Mouse (Mus musculus): ENCODE results near the gene Zfyve19.
A peak's percentile ranks its signal among the peaks of the same experiment; 100 is the strongest.

Gene Zfyve19

DNA sequence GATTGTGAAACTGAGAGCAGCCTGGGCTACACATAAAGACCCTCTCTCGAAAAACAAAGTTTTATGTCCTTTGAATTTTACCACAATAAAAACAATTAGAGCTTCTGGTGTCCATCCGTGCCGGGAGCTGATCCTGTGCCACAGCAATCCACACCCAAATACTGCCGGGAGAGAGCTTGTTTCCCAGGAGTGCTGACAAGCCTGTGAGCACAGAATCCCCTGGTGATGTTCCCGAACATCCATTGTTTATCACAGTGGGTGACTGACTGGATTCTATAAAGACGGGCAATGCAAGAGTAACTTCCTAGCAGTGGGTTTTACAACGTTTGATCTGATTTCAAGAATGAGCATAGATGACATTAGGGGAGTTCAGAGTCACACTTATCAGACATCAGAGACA is 46.6 kb downstream of the Zfyve19 start:
- no peak for DNase-seq

- DNase-seq: no peak
These were observed 52.1 kb downstream of the Zfyve19 start for GRCm38 (mm10) chr2:119260518-119260917.

GRCm38 (mm10) chr2:119261326-119261725 is 52.9 kb downstream of the Zfyve19 start:
- DNase-seq: no peak

DNA sequence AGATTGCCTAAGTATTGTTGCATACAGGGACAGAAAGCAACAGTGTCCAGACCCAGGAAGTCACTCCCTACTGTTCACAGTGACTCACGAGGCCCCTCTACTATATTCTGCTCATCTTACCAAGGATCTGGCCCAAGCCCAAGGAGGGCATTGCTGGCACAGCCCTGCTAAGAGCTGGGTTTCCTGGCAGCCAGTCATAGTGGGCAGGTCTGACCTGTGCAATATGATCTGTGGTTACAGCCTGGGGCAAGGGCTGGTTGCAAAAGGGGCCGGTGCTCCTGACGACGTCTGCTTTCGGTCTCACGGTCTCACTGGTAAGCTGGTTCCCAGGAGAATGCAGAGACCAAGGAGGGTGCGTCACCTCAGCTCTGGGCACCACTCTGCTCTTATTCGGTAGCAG is 54.6 kb downstream of the Zfyve19 start:
- peak in 1 of 2 experiments; percentile 8 for DNase-seq

DNA sequence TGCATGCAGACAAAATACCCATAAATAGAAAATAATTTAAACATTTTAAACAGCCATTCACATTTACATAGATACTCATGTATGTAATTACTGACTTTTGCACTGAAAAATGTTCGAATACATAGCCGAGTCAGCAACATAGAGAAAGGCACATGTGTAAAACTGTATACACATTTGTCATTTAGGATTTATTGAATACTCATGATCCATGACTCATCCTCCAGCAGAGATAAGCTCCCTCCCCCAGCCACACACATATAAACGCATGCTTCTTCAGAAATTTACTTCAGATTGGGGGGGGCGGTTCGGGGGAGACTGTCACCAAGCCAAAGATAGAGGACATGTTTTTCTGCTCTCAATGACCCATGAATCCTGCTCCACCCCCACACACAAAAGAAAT is 55.4 kb downstream of the Zfyve19 start:
- DNase-seq: no peak
